Mouse (Mus musculus) heart, embryonic 11.5 days (tissue): Measurements from ENCODE around the gene Mapk8ip1. TPM values are rescaled to one million over a fixed set of nuclear protein-coding genes. Genes with fewer than 3 reads are reported as not detected.

Experiments
- ATAC-seq: fragments of 200-750 bp; cut with Nextera tagmentation; replicated peaks from 2 replicates; pipeline ENCODE4 v1.8.0; 2017; ENCODE audit warnings: moderate library complexity; ENCODE audit not compliant: insufficient number of reproducible peaks, low FRiP score, low TSS enrichment
- H3K27ac ChIP-seq: fragments of 300-500 bp; sonication (generic); 2 replicates; pipeline ENCODE4 v1.5.1; 2014; ENCODE audit warnings: mild to moderate bottlenecking, low read depth, low read length
- H3K27me3 ChIP-seq: fragments of 300-500 bp; sonication (generic); 2 replicates; pipeline ENCODE4 v1.6.1; 2014; ENCODE audit warnings: mild to moderate bottlenecking, low read length, mixed read lengths; ENCODE audit not compliant: control insufficient read depth, insufficient read depth
- H3K36me3 ChIP-seq: fragments of 300-500 bp; sonication (generic); 2 replicates; pipeline ENCODE4 v1.6.1; 2014; ENCODE audit warnings: mild to moderate bottlenecking, low read length, moderate library complexity, mixed read lengths; ENCODE audit not compliant: control insufficient read depth, insufficient read depth
- H3K4me1 ChIP-seq: fragments of 300-500 bp; sonication (generic); 2 replicates; pipeline ENCODE4 v1.6.1; 2014; ENCODE audit warnings: low read length; ENCODE audit not compliant: control insufficient read depth, insufficient read depth
- H3K4me2 ChIP-seq: fragments of 300-500 bp; sonication (generic); 2 replicates; pipeline ENCODE4 v1.6.1; 2014; ENCODE audit warnings: mild to moderate bottlenecking, moderate library complexity
- H3K4me3 ChIP-seq: fragments of 300-500 bp; sonication (generic); 2 replicates; pipeline ENCODE4 v1.5.1; 2014; ENCODE audit warnings: low read depth, low read length
- H3K9ac ChIP-seq: fragments of 300-500 bp; sonication (generic); 2 replicates; pipeline ENCODE4 v1.6.1; 2014; ENCODE audit warnings: mild to moderate bottlenecking, low read depth, low read length, moderate library complexity
- H3K9me3 ChIP-seq: fragments of 300-500 bp; sonication (generic); replicated peaks from 2 replicates; pipeline ENCODE4 v1.6.1; 2016; ENCODE audit warnings: low read length; ENCODE audit not compliant: control insufficient read depth
- WGBS: fragments of 180-500 bp; shearing (Covaris S2); extraction: QIAGEN DNeasy Blood & Tissue Kit; methylation state at CpG from one replicate; pipeline ENCODE4 v1.1.7; 2014; ENCODE audit not compliant: insufficient replicate concordance; 5-methylcytosine and 5-hydroxymethylcytosine counted together
- polyA plus RNA-seq: library from polyadenylated mRNA; unstranded; fragments of >200 nt; fragmentation: Nextera tagmentation; extraction: Ambion mirVana; gene quantifications from 2 replicates; pipeline ENCODE4 v1.2.1, GENCODE M21; 2014

Mapk8ip1 gene
- polyA plus RNA-seq, 1 experiment from 2014 or later: 2.7 TPM

GRCm38 (mm10) chr2:92374514-92374913, 26.5 kb downstream of the Mapk8ip1 start, which contains the start of the genes Pex16 and Large2:
Gene Pex16, plus strand, starts transcription at chr2:92374676.
Gene Large2, minus strand, starts transcription at chr2:92374869.
- Histone ChIP-seq H3K4me1 (peaks cover 26% of the 10 kb centered on the region), H3K27ac (peak within 1 kb of the TSS; percentile 88), H3K9ac (peak within 1 kb of the TSS; percentile 77), H3K4me2 (peak within 1 kb of the TSS; percentile 98), H3K9me3 (no peaks in the 10 kb centered on the region), H3K36me3 (peaks cover 6% of the 10 kb centered on the region; the same call in 1 of the 2 replicates), H3K4me3 (peak within 1 kb of the TSS; percentile 75), H3K27me3 (peaks cover 38% of the 10 kb centered on the region)
- WGBS: 5% methylated on average over 16 of the region's 16 CpGs
- ATAC-seq: no peak

GRCm38 (mm10) chr2:92373437-92373813, 27.6 kb downstream of the Mapk8ip1 start:
- Histone ChIP-seq H3K4me1 (peaks cover 26% of the 10 kb centered on the region), H3K4me2 (peak overlapping the region; percentile 98; the same call in 1 of the 2 replicates), H3K9me3 (no peaks in the 10 kb centered on the region), H3K9ac (no peak overlapping the region), H3K27ac (no peak overlapping the region), H3K4me3 (no peak overlapping the region), H3K36me3 (peaks cover 1% of the 10 kb centered on the region; the same call in 1 of the 2 replicates), H3K27me3 (peaks cover 49% of the 10 kb centered on the region)
- WGBS: 74% methylated on average over 11 of the region's 11 CpGs
- ATAC-seq: no peak

GRCm38 (mm10) chr2:92372767-92373436, 28.2 kb downstream of the Mapk8ip1 start:
- Histone ChIP-seq H3K4me3 (no peak overlapping the region), H3K9ac (no peak overlapping the region), H3K4me1 (peaks cover 26% of the 10 kb centered on the region), H3K4me2 (no peak overlapping the region), H3K27ac (no peak overlapping the region), H3K36me3 (no peaks in the 10 kb centered on the region), H3K27me3 (peaks cover 51% of the 10 kb centered on the region), H3K9me3 (no peaks in the 10 kb centered on the region)
- ATAC-seq: no peak
- WGBS: 57% methylated on average over 9 of the region's 9 CpGs

GRCm38 (mm10) chr2:92371971-92372690, 28.9 kb downstream of the Mapk8ip1 start:
- peaks cover 29% of the 10 kb centered on the region for H3K4me1 ChIP-seq
- H3K9me3 ChIP-seq: no peaks in the 10 kb centered on the region
- ATAC-seq: no peak
- H3K9ac ChIP-seq: no peak overlapping the region
- no peak overlapping the region for H3K27ac ChIP-seq
- H3K36me3 ChIP-seq: no peaks in the 10 kb centered on the region
- 27% methylated on average over 10 of the region's 10 CpGs for WGBS
- H3K4me3 ChIP-seq: no peak overlapping the region
- H3K27me3 ChIP-seq: peaks cover 51% of the 10 kb centered on the region
- no peak overlapping the region for H3K4me2 ChIP-seq

GRCm38 (mm10) chr2:92370821-92371805, 29.9 kb downstream of the Mapk8ip1 start:
- H3K4me1 ChIP-seq: peaks cover 25% of the 10 kb centered on the region
- H3K9me3 ChIP-seq: no peaks in the 10 kb centered on the region
- peaks cover 55% of the 10 kb centered on the region for H3K27me3 ChIP-seq
- H3K4me2 ChIP-seq: peak overlapping the region; percentile 85
- H3K4me3 ChIP-seq: peak overlapping the region; percentile 46
- ATAC-seq: 0 out of 2 replicates have a peak, but pooled peaks have one; percentile 3
- no peak overlapping the region for H3K27ac ChIP-seq
- no peaks in the 10 kb centered on the region for H3K36me3 ChIP-seq
- peak overlapping the region; percentile 52; the same call in 1 of the 2 replicates for H3K9ac ChIP-seq
- WGBS: 5% methylated on average over 44 of the region's 45 CpGs

GRCm38 (mm10) chr2:92370375-92370774, 30.7 kb downstream of the Mapk8ip1 start:
- H3K36me3 ChIP-seq: no peaks in the 10 kb centered on the region
- H3K27me3 ChIP-seq: peaks cover 55% of the 10 kb centered on the region
- H3K9ac ChIP-seq: peak overlapping the region; percentile 52; the same call in 1 of the 2 replicates
- WGBS: 13% methylated on average over 19 of the region's 19 CpGs
- H3K27ac ChIP-seq: no peak overlapping the region
- H3K9me3 ChIP-seq: no peaks in the 10 kb centered on the region
- peaks cover 20% of the 10 kb centered on the region for H3K4me1 ChIP-seq
- peak overlapping the region; percentile 85 for H3K4me2 ChIP-seq
- H3K4me3 ChIP-seq: peak overlapping the region; percentile 46
- no peak for ATAC-seq

- Histone ChIP-seq H3K9me3 (no peaks in the 10 kb centered on the region), H3K4me1 (peaks cover 18% of the 10 kb centered on the region), H3K36me3 (no peaks in the 10 kb centered on the region), H3K4me2 (no peak overlapping the region), H3K27me3 (peaks cover 46% of the 10 kb centered on the region), H3K4me3 (no peak overlapping the region), H3K27ac (no peak overlapping the region), H3K9ac (no peak overlapping the region)
- 27% methylated on average over 20 of the region's 20 CpGs for WGBS
- no peak for ATAC-seq
Observed at GRCm38 (mm10) chr2:92367383-92368029, 33.6 kb downstream of the Mapk8ip1 start.
